Mouse (Mus musculus) cerebellum, adult 2 months (tissue): ENCODE results near the gene Mphosph9.

Experiments used
- CTCF ChIP-seq: fragments of 200-500 bp; IDR thresholded peaks from 2 replicates; pipeline ENCODE4 v1.5.1; 2011; ENCODE audit warnings: low read depth, mild to moderate bottlenecking, control low read depth, low read length, moderate library complexity, borderline replicate concordance; ENCODE audit not compliant: insufficient read depth
- POLR2A ChIP-seq: fragments of 200-500 bp; IDR thresholded peaks from 2 replicates; pipeline ENCODE4 v1.6.1; 2011; ENCODE audit warnings: low read length, control low read depth, borderline replicate concordance; ENCODE audit not compliant: insufficient read depth

- TF ChIP-seq CTCF = peak; percentile 20; the same call in 1 of the 2 replicates
- no peak for TF ChIP-seq POLR2A
These were observed 31.9 kb upstream of the Mphosph9 start for GRCm38 (mm10) chr5:124359641-124360040.
